Mouse (Mus musculus) C2C12 (cell line): ENCODE data around the gene Rnf207.

Source experiments
- CTCF ChIP-seq: IDR thresholded peaks from one replicate; pipeline ENCODE4 v1.5.1; 2011; ENCODE audit not compliant: control insufficient read depth, insufficient read depth, insufficient read length
- MAX ChIP-seq: IDR thresholded peaks from one replicate; pipeline ENCODE4 v1.6.1; 2011; ENCODE audit warnings: mild to moderate bottlenecking, control low read depth
- USF1 ChIP-seq: IDR thresholded peaks from one replicate; pipeline ENCODE4 v1.6.1; 2011; ENCODE audit warnings: low read depth, mild to moderate bottlenecking, control low read depth, moderate library complexity

GRCm38 (mm10) chr4:152294188-152294929, 24.4 kb downstream of the Rnf207 start:
- TF ChIP-seq CTCF, result no peak
- no peak for TF ChIP-seq USF1
- TF ChIP-seq MAX, result no peak
